ENCODE assay signal across 25 mouse cellular contexts in genomic region chr5:89198501-89198900, GRCm38 (mm10).
DNase-seq lines count a peak whose midpoint lies in the region; ATAC-seq lines count a peak whose summit lies in the region.
"Had no signal": no experiment of that assay in that cellular context is flagged by ENCODE, and none has a peak within 500 bp of the region (broad histone marks: within the 10 kb centered on the region; RNA-seq: fewer than 3 reads in every experiment).

No protein-coding gene starts in this region.

- ATAC-seq in CD4-positive, CD25-positive, alpha-beta regulatory T cell, adult 4 months, result no peak
- ATAC-seq in common myeloid progenitor, adult 5-6 weeks (replicated peaks; ENCODE audit: low read depth, poor library complexity, severe bottlenecking), result peak; percentile 97
- peak; percentile 62 for ATAC-seq in megakaryocyte, adult 5-6 weeks (ENCODE audit: poor library complexity, severe bottlenecking)
- ATAC-seq: forebrain, embryonic 14.5 days; intestine, embryonic 15.5 days; midbrain, embryonic 15.5 days had no signal

- DNase-seq in CD4-positive, CD25-positive, alpha-beta regulatory T cell, adult 2 months (ENCODE audit: low read depth, low spot score), result peak; percentile 15
- no peak for DNase-seq in gastrocnemius, postnatal 36 days
- DNase-seq in thymus, postnatal 10 days (ENCODE audit: low spot score in 2 of 2), result no peak
- no peak for DNase-seq in thymus, postnatal 0 days (ENCODE audit: low spot score)
- DNase-seq in layer of hippocampus, adult 9-11 months, result no peak
- DNase-seq: adrenal gland, postnatal 10 days; cerebellum, adult 11 months; cerebellum, adult 9-10 months; cerebellum, postnatal 36 days; embryo, embryonic 11 days; gastrocnemius, postnatal 25 days; heart, adult 2 months; kidney, adult 2 months; kidney, postnatal 36 days; layer of hippocampus, postnatal 36 days; liver, embryonic 13.5 days; lung, adult 18-20 months; lung, postnatal 10 days; thymus, postnatal 25 days had no signal

- intact Hi-C loops in gastrocnemius, postnatal 36 days (cut with DNase I), result no loop called here
